Mouse (Mus musculus) liver, embryonic 14.5 days (tissue): Measurements from ENCODE around the gene Plcb3. TPM values are rescaled to one million over a fixed set of nuclear protein-coding genes. Genes with fewer than 3 reads are reported as not detected.

ENCODE experiments used
- ATAC-seq: fragments of 200-750 bp; cut with Nextera tagmentation; 2 replicates; pipeline ENCODE4 v1.8.0; 2017; ENCODE audit warnings: moderate number of reproducible peaks, mild to moderate bottlenecking, moderate library complexity; ENCODE audit not compliant: insufficient read depth
- DNase-seq, 3 experiments: peaks; one replicate each; pipeline ENCODE4 v3.0.0-alpha.2; 2012 to 2013; ENCODE audit warnings: low read depth in 3 of 3, low spot score in 3 of 3
- H3K27ac ChIP-seq: fragments of 300-500 bp; sonication (generic); 2 replicates; pipeline ENCODE4 v1.5.1; 2014; ENCODE audit warnings: moderate library complexity, mild to moderate bottlenecking, control low read depth, inconsistent platforms
- H3K27me3 ChIP-seq: fragments of 300-500 bp; sonication (generic); 2 replicates; pipeline ENCODE4 v1.6.1; 2014; ENCODE audit warnings: mild to moderate bottlenecking, low read length, moderate library complexity; ENCODE audit not compliant: control insufficient read depth, insufficient read depth
- H3K36me3 ChIP-seq: fragments of 300-500 bp; sonication (generic); replicated peaks from 2 replicates; pipeline ENCODE4 v1.6.1; 2014; ENCODE audit warnings: low read depth; ENCODE audit not compliant: control insufficient read depth, insufficient read depth
- H3K4me1 ChIP-seq, 2 experiments: fragments of 200-500 bp in 1 of 2; fragments of 300-500 bp in 1 of 2; sonication (generic) in 1 of 2; replicated peaks; 2 replicates each; pipeline ENCODE4 v1.6.1; 2012 to 2014; ENCODE audit warnings: antibody characterized with exemption in 1 of 2, inconsistent platforms in 1 of 2, low read length in 1 of 2; ENCODE audit not compliant: control insufficient read depth in 2 of 2, insufficient read depth in 2 of 2
- H3K4me2 ChIP-seq: fragments of 300-500 bp; sonication (generic); 2 replicates; pipeline ENCODE4 v1.6.1; 2014; ENCODE audit warnings: low read depth, mild to moderate bottlenecking, control low read depth, moderate library complexity
- H3K4me3 ChIP-seq, 2 experiments: fragments of 200-500 bp in 1 of 2; fragments of 300-500 bp in 1 of 2; sonication (generic) in 1 of 2; 2 replicates each; pipeline ENCODE4 v1.5.1; 2012 to 2014; ENCODE audit warnings: low read depth in 2 of 2, low read length in 2 of 2, mild to moderate bottlenecking in 2 of 2, control low read depth in 1 of 2, inconsistent platforms in 1 of 2, moderate library complexity in 1 of 2; ENCODE audit not compliant: insufficient read depth in 1 of 2
- H3K9ac ChIP-seq: fragments of 300-500 bp; sonication (generic); replicated peaks from 2 replicates; pipeline ENCODE4 v1.6.1; 2014; ENCODE audit warnings: mild to moderate bottlenecking, control low read depth, moderate library complexity
- H3K9me3 ChIP-seq: fragments of 300-500 bp; sonication (generic); 2 replicates; pipeline ENCODE4 v1.6.1; 2016; ENCODE audit warnings: low read length, mixed read lengths; ENCODE audit not compliant: control insufficient read depth
- CTCF ChIP-seq: IDR thresholded peaks from 2 replicates; pipeline ENCODE4 v1.5.1; 2016; ENCODE audit warnings: antibody characterized with exemption, low read depth, control low read depth
- EP300 ChIP-seq: IDR thresholded peaks from 2 replicates; pipeline ENCODE4 v1.6.1; 2016; ENCODE audit warnings: antibody characterized with exemption, low read depth
- WGBS: fragments of 180-500 bp; shearing (Covaris S2); extraction: QIAGEN DNeasy Blood & Tissue Kit; methylation state at CpG from one replicate; pipeline ENCODE4 v1.1.7; 2014; ENCODE audit not compliant: insufficient replicate concordance; 5-methylcytosine and 5-hydroxymethylcytosine counted together
- polyA plus RNA-seq, 2 experiments: library from polyadenylated mRNA; depleted of rRNA in 1 of 2; stranded (reverse) in 1 of 2; unstranded in 1 of 2; fragments of >200 nt; fragmentation: Nextera tagmentation in 1 of 2; extraction: Ambion mirVana in 1 of 2; gene quantifications; 2 replicates each; pipeline versions ENCODE4 v1.2.1 to v1.2.3; 2012 to 2014

The Plcb3 gene
- polyA plus RNA-seq, 2 experiments, result 4.6 to 7.7 TPM

DNA sequence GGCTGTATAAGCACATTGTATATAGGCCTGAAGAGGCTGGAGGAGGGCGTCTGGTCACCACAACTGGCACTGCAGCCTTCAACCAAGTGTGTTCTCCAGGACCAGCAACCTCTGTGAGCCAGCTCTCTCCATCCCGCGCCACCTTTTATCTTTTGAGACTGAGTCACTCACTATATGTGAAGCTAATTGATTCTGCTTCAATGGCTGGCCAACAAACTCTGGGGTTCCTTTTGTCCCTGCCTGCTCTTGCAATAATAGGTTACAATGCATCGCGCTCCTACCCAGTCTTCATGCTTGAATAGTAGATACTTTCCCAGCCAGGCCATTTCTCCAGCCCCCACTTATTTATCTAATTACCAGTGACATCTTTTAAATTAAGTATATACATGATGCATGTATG, 7.4 kb upstream of the Plcb3 start:
- no peak overlapping the region for H3K4me3 ChIP-seq
- H3K9me3 ChIP-seq, result no peaks in the 10 kb centered on the region
- ATAC-seq (no peak), DNase-seq (no peak)
- H3K4me1 ChIP-seq, result peaks cover 15 to 25% of the 10 kb centered on the region in 2 experiments
- TF ChIP-seq CTCF, result no peak
- no peak for TF ChIP-seq EP300
- no peak overlapping the region for H3K27ac ChIP-seq
- no peaks in the 10 kb centered on the region for H3K27me3 ChIP-seq
- no peaks in the 10 kb centered on the region for H3K36me3 ChIP-seq
- 87% methylated on average over 5 of the region's 5 CpGs for WGBS
- H3K9ac ChIP-seq, result no peak overlapping the region
- no peak overlapping the region for H3K4me2 ChIP-seq

DNA sequence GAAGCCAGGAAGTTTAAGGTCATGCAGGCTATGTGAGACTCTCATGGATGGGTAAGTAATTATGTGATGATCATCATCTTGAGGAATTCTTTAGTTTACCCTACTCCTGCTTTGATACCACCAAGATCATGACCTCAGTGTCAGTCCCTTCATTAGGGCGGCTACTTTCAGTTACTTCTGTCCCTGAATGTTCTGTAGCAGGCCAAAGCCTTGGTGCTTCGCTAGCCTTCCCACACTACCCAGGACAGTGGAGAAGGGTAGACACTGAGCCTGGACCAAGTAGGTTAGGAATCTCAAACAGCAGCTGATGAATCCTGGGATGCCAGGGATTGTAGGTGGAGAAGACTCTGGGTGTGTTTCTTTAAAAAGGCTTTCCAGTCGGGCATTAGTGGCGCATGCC, 5.2 kb upstream of the Plcb3 start:
- TF ChIP-seq CTCF (no peak), EP300 (no peak)
- no peaks in the 10 kb centered on the region for H3K27me3 ChIP-seq
- peaks cover 6% of the 10 kb centered on the region for H3K36me3 ChIP-seq
- peaks cover 11 to 27% of the 10 kb centered on the region in 2 experiments for H3K4me1 ChIP-seq
- H3K9me3 ChIP-seq, result no peaks in the 10 kb centered on the region
- no peak overlapping the region for H3K27ac ChIP-seq
- peak overlapping the region in 1 of 2 experiments; percentile 83; a peak in 2 of 4 replicates for H3K4me3 ChIP-seq
- no peak overlapping the region for H3K9ac ChIP-seq
- no peak for ATAC-seq
- WGBS, result 87% methylated on average over 4 of the region's 4 CpGs
- peak overlapping the region; percentile 90 for H3K4me2 ChIP-seq
- DNase-seq, result no peak

DNA sequence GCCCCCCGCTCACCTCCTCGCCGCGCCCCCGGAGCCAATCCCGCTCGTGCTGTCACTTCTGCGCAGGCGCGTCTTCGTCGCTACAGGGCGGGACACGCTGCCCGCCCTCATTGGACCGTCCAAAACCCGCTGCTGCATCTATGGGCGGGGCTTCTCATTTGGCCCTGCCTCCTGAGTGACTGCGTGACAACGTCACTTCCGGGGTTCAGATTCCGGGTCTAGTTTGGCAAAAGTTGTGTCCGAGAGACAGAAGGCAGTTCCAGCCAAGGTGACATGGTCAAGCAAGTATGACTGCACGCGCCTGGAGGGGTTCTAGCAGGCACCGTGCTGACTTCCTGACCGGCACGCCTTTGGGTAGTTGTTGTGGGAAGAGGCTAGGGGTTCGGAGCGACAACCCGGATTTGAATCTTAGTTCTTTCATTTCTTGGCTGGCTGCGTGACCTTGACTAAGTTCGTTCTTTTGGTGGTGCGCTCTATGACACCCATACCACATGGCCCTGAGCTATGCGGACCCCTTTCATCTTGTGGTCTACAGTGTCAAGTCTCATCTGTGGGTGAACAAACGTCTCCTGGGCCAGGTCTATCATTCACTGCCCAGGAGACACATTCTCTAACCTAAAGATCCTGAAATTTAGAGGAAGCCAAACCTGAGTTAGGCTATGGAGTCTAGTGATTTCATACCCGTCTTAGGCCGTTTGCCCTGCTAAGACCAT, 4.3 kb upstream of the Plcb3 start, which contains the start of gene Fkbp2:
TSS of gene Fkbp2 (minus strand) at position 121 of the 713 bp plus-strand sequence.
- WGBS, result under 1% methylated on average over 38 of the region's 38 CpGs
- Histone ChIP-seq H3K4me2 (peak within 1 kb of the TSS; percentile 90), H3K27me3 (no peaks in the 10 kb centered on the region), H3K36me3 (peaks cover 6% of the 10 kb centered on the region), H3K27ac (peak within 1 kb of the TSS; percentile 74), H3K9ac (peak within 1 kb of the TSS; percentile 75), H3K4me3 (peak within 1 kb of the TSS; percentile 83 to 93), H3K4me1 (peaks cover 7 to 21% of the 10 kb centered on the region in 2 experiments; a peak in 3 of 4 replicates), H3K9me3 (no peaks in the 10 kb centered on the region)
- DNase-seq (peak; percentile 97 to 98 (median 98)), ATAC-seq (peak; percentile 82)
- no peak for TF ChIP-seq EP300

DNA sequence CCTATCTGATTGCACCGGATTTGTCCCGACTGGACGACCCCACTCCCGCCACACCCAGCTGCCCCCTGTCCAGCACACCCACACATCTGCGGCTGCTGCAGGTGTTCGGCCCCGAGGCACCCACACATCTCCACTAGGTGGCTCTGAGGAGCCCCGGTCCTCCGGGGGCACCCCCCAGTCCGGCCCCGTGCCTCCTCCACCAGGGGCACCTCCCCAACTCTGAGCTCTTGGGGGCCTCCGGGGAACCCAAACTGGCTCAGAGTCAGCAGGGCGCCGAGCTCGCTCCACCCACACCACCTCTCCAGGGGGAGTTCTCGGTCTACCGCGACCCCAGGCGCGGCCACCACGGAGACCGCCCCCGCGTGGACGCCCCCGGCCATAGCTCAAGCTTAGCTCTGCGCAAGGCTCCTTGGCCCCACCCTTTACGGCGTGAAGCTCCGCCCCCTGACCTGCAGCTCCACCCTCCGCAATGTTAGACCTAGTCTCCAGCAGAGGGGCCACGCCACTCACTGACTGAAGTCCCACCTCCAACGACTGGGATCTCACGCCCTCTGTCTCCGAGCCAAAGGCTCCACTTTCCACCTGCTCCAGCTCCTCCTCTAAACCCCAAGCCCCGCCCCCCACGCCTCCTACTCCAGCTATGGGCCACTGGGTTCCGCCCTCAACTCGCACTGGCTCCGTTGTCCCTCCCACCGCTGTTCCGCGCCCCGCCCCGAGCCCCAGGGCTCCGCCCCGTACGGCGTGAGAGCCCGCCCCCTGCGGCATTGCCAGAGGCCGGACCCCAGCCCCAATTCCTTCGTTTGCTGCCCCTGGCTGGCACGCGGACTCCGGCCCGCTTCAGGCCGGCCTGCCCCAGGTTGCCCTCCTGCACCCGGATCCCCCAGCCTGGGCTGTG, 3.5 kb upstream of the Plcb3 start:
- Histone ChIP-seq H3K9me3 (no peaks in the 10 kb centered on the region), H3K4me1 (peaks cover 7 to 21% of the 10 kb centered on the region in 2 experiments; a peak in 3 of 4 replicates), H3K27me3 (no peaks in the 10 kb centered on the region), H3K27ac (peak overlapping the region; percentile 63), H3K36me3 (peaks cover 6% of the 10 kb centered on the region), H3K4me2 (peak overlapping the region; percentile 90), H3K4me3 (peak overlapping the region; percentile 83 to 93), H3K9ac (peak overlapping the region; percentile 75)
- peak; percentile 98 for DNase-seq
- ATAC-seq, result peak; percentile 85
- TF ChIP-seq EP300, result no peak
- TF ChIP-seq CTCF, result peak; percentile 82
- under 1% methylated on average over 59 of the region's 59 CpGs for WGBS
